Mouse (Mus musculus) liver, adult 2 months (tissue): ENCODE data around the gene Gm20388.

Source experiments
- CTCF ChIP-seq: fragments of 200-500 bp; IDR thresholded peaks from 2 replicates; pipeline ENCODE4 v1.5.1; 2011; ENCODE audit warnings: low read depth, low read length, control low read depth
- POLR2A ChIP-seq: fragments of 200-500 bp; IDR thresholded peaks from 2 replicates; pipeline ENCODE4 v1.6.1; 2011; ENCODE audit warnings: low read length, control low read depth; ENCODE audit not compliant: insufficient read depth; ENCODE audit errors: extremely low read depth

- no peak for TF ChIP-seq POLR2A
- no peak for TF ChIP-seq CTCF
Observed at GRCm38 (mm10) chr8:119994114-119994513, 83.5 kb downstream of the Gm20388 start.
